13 mouse cellular contexts compared by ENCODE assay signal in the genomic region with DNA sequence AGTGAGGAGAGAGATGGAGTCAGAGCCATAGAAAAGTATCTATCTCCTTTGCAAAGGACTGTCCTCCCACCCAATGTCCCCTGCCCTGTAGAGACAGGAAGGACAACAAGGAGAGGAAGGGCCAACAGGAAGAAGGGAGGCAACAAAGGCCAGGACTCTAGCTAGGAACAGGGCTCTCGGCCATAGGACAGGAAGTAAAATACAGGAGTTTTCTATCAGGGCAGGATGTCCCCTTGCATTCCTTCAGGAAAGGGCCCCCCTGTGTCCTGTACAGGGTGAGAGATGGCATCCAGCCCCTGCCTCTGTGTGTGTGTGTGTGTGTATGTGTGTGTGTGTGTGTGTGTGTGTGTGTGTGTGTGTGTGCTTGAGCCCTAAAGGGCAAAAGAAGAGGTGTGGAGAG.
DNase-seq lines count a peak whose midpoint lies in the region; ATAC-seq lines count a peak whose summit lies in the region.
"Had no signal": no experiment of that assay in that cellular context is flagged by ENCODE, and none has a peak within 500 bp of the region (broad histone marks: within the 10 kb centered on the region; RNA-seq: fewer than 3 reads in every experiment).

No protein-coding gene starts in this region.

- no peaks in the 10 kb centered on the region for H3K9me3 ChIP-seq in kidney, embryonic 15.5 days (replicated peaks)
- H3K9me3 ChIP-seq in kidney, embryonic 14.5 days (ENCODE audit: control insufficient read depth, low read length) = no peaks in the 10 kb centered on the region
- no peaks in the 10 kb centered on the region for H3K9me3 ChIP-seq in heart, embryonic 14.5 days (ENCODE audit: control insufficient read depth, low read length)
- H3K9me3 ChIP-seq: embryonic facial prominence, embryonic 12.5 days; forebrain, embryonic 13.5 days; hindbrain, embryonic 12.5 days had no signal

- H3K9ac ChIP-seq in kidney, embryonic 15.5 days = no peak overlapping the region
- H3K9ac ChIP-seq in kidney, embryonic 14.5 days (ENCODE audit: low read depth, low read length) = no peak overlapping the region
- H3K9ac ChIP-seq in heart, embryonic 14.5 days (ENCODE audit: low read length) = no peak overlapping the region
- H3K9ac ChIP-seq: embryonic facial prominence, embryonic 12.5 days; forebrain, embryonic 13.5 days; hindbrain, embryonic 12.5 days had no signal

- 75% methylated on average over 1 of the region's 1 CpGs for WGBS in kidney, embryonic 15.5 days
- WGBS in kidney, embryonic 14.5 days = 43% methylated on average over 1 of the region's 1 CpGs
- 54% methylated on average over 1 of the region's 1 CpGs for WGBS in heart, embryonic 14.5 days

- no peak overlapping the region for H3K4me2 ChIP-seq in kidney, embryonic 15.5 days
- H3K4me2 ChIP-seq in kidney, embryonic 14.5 days (replicated peaks; ENCODE audit: low read depth, low read length) = no peak overlapping the region
- H3K4me2 ChIP-seq in heart, embryonic 14.5 days (ENCODE audit: low read length) = no peak overlapping the region
- H3K4me2 ChIP-seq: embryonic facial prominence, embryonic 12.5 days; forebrain, embryonic 13.5 days; hindbrain, embryonic 12.5 days had no signal

- H3K27me3 ChIP-seq in kidney, embryonic 15.5 days = no peaks in the 10 kb centered on the region
- H3K27me3 ChIP-seq in kidney, embryonic 14.5 days (ENCODE audit: control insufficient read depth, insufficient read depth, low read length) = no peaks in the 10 kb centered on the region
- no peaks in the 10 kb centered on the region for H3K27me3 ChIP-seq in heart, embryonic 14.5 days (ENCODE audit: control insufficient read depth, insufficient read depth, low read length)
- H3K27me3 ChIP-seq: CH12.LX; embryonic facial prominence, embryonic 12.5 days; forebrain, embryonic 13.5 days; hindbrain, embryonic 12.5 days had no signal

- H3K4me3 ChIP-seq in kidney, embryonic 15.5 days (replicated peaks) = no peak overlapping the region
- no peak overlapping the region for H3K4me3 ChIP-seq in kidney, embryonic 14.5 days (ENCODE audit: low read length)
- no peak overlapping the region for H3K4me3 ChIP-seq in heart, embryonic 14.5 days (ENCODE audit: control insufficient read depth in 1 of 2, insufficient read depth in 1 of 2, low read depth in 1 of 2, low read length in 2 of 2)
- H3K4me3 ChIP-seq: embryonic facial prominence, embryonic 12.5 days; forebrain, embryonic 13.5 days; gastrocnemius, adult 2 months; hindbrain, embryonic 12.5 days had no signal

- intact Hi-C loops in left cerebral cortex, postnatal 14 days (cut with DNase I) = no loop called here

- peaks cover 10% of the 10 kb centered on the region; the same call in 1 of the 2 replicates for H3K4me1 ChIP-seq in kidney, embryonic 15.5 days
- H3K4me1 ChIP-seq in kidney, embryonic 14.5 days (ENCODE audit: control insufficient read depth, insufficient read depth, low read length) = 0 out of 2 replicates have a peak, but pooled peaks cover 3% of the 10 kb centered on the region
- peaks cover 10 to 11% of the 10 kb centered on the region in 2 experiments for H3K4me1 ChIP-seq in heart, embryonic 14.5 days (ENCODE audit: control insufficient read depth in 2 of 2, insufficient read depth in 2 of 2, low read length in 2 of 2)
- H3K4me1 ChIP-seq: embryonic facial prominence, embryonic 12.5 days; forebrain, embryonic 13.5 days; hindbrain, embryonic 12.5 days had no signal

- H3K27ac ChIP-seq in kidney, embryonic 15.5 days = peak overlapping the region; percentile 41; the same call in 1 of the 2 replicates
- H3K27ac ChIP-seq in kidney, embryonic 14.5 days (ENCODE audit: low read depth, low read length) = no peak overlapping the region; the same call in 1 of the 2 replicates
- peak overlapping the region; percentile 46 to 65 for H3K27ac ChIP-seq in heart, embryonic 14.5 days (replicated peaks in 1 of 2; ENCODE audit: control insufficient read depth in 1 of 2, insufficient read depth in 1 of 2, low read depth in 2 of 2, low read length in 2 of 2)
- H3K27ac ChIP-seq: embryonic facial prominence, embryonic 12.5 days; forebrain, embryonic 13.5 days; gastrocnemius, adult 2 months; hindbrain, embryonic 12.5 days had no signal

- no peaks in the 10 kb centered on the region for H3K36me3 ChIP-seq in kidney, embryonic 15.5 days
- H3K36me3 ChIP-seq in kidney, embryonic 14.5 days (ENCODE audit: control insufficient read depth, insufficient read depth, low read length) = no peaks in the 10 kb centered on the region
- H3K36me3 ChIP-seq in heart, embryonic 14.5 days (ENCODE audit: control insufficient read depth, insufficient read depth, low read length) = no peaks in the 10 kb centered on the region
- H3K36me3 ChIP-seq: embryonic facial prominence, embryonic 12.5 days; hindbrain, embryonic 12.5 days had no signal

- peak; percentile 22 to 26 for DNase-seq in kidney, postnatal 4 days
- DNase-seq in lung, postnatal 25 days (ENCODE audit: low spot score) = peak; percentile 3
- DNase-seq in left cerebral cortex, postnatal 14 days (ENCODE audit: low spot score in 2 of 2) = no peak
- DNase-seq in right cerebral cortex, postnatal 14 days = no peak
- DNase-seq: cerebellum, postnatal 10 days; gastrocnemius, adult 2 months had no signal

- peak; percentile 68; the same call in 1 of the 2 replicates for ATAC-seq in kidney, embryonic 15.5 days (replicated peaks; ENCODE audit: low FRiP score)
- no peak for ATAC-seq in kidney, embryonic 14.5 days (ENCODE audit: low FRiP score, low TSS enrichment)
- ATAC-seq in heart, embryonic 14.5 days (ENCODE audit: insufficient number of reproducible peaks, insufficient read depth, low FRiP score, low read depth) = peak; percentile 44; the same call in 1 of the 2 replicates
- ATAC-seq: forebrain, embryonic 13.5 days had no signal

Comparison
In these comparisons a context has a peak if more than half of its experiments do, and no peak if none do; other contexts are left out.
1. DNase-seq: peak in kidney, postnatal 4 days (2 of 2) and lung, postnatal 25 days (single experiment); none in left cerebral cortex, postnatal 14 days (0 of 2) and right cerebral cortex, postnatal 14 days (single experiment).